Mouse (Mus musculus) spleen, embryonic (tissue): ENCODE results near the gene BC024978.

Source experiments
- CTCF ChIA-PET: fragments of 350-600 bp; sonication (Branson Sonifier 250); formaldehyde crosslinking; loops from one replicate; lab custom pipeline; 2022; lab: Charles Lee

The BC024978 gene

DNA sequence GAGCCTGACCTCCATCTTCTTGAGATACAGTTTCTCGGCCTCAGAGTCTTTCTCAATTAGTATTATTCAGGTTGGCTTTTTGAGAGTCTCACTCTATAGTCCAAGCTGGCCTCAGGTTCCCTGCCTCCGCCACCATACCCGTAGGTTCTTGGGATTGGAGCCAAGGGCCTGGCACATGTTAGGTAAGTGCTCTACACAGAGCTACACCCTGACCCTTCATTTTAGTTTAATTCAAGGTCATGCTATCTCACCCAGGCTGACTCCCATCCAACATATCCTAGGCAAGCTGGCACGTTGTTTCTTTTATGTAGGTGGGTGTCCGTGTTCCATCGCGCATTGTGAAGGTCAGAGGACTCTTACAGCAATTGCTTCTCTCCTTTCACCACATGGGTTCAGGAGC, 20.7 kb upstream of the BC024978 start:
- CTCF ChIA-PET = no interaction called here

DNA sequence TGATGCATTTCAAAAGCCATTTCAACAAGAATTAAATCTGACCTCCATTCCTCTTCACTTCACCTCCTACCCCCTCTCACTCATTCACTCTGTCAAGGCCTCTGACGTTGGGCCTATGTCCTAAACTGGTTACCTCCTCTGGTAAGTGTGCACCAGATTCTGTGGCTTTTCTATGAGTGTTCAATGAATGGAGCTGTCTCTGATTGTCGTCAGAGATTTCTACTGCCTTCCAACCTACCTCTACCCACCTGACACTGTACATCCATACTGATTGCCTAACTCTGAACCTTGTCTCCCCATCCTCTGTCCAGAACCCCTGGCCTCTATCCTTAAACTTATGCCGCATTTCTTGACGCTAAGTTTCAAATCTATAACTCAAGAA, 17.6 kb upstream of the BC024978 start:
- CTCF ChIA-PET = interaction anchor here (0.6 to 0.9 kb wide), 3 partner anchors 12 to 262 kb away, joined by 3 to 4 read pairs (median 3); no protein-coding TSS in a partner anchor

DNA sequence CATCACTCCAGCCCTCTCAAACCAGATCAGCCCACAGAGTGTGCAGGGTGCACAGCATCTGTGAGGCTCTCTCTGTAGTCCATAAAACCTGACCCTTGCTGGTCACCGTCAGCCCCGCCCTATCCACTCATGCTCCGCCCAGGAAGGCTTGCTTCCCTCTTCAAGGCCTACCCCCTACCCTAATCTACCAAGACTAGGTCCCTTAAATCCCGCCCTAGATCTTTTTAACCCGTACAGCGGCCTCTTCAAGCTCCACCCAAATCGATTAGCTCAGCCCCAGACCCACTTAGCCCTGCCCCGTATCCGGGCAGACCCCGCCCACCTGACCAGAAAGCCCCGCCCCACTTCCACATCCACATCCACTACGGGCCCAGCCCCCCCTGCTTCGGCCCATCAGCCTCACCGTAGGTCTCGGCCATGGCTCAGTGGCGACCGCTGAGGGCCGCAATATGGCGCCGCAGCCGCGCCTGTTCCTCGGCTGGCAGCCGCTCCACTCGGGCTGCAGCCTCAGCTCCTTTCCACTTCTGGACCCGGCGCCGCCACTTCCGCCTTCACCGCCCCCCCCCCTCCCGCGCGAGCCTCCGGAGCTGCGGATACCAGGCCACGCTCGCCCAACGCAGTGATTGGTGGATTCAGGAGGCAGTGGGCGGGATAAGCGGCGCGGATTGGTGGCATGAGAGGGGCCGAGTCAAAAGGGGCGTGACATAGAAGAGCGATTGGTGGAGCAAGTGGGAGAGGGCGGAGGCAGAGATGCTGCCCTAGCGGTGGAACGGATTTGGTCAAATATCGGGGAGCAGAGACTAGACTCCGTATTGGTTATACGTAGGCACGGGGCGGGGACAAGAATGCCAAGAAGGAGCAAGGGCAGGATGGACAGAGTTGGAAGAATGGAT, 17.0 kb upstream of the BC024978 start, which contains the start of gene Rab4b:
Gene Rab4b, minus strand, starts transcription at position 573 of the 893 bp plus-strand sequence.
- CTCF ChIA-PET = interaction anchor here (0.7 to 2.2 kb wide), 3 partner anchors 11 to 991 kb away, joined by 4 to 7 read pairs (median 4); partner anchors contain the start of gene Fbl

DNA sequence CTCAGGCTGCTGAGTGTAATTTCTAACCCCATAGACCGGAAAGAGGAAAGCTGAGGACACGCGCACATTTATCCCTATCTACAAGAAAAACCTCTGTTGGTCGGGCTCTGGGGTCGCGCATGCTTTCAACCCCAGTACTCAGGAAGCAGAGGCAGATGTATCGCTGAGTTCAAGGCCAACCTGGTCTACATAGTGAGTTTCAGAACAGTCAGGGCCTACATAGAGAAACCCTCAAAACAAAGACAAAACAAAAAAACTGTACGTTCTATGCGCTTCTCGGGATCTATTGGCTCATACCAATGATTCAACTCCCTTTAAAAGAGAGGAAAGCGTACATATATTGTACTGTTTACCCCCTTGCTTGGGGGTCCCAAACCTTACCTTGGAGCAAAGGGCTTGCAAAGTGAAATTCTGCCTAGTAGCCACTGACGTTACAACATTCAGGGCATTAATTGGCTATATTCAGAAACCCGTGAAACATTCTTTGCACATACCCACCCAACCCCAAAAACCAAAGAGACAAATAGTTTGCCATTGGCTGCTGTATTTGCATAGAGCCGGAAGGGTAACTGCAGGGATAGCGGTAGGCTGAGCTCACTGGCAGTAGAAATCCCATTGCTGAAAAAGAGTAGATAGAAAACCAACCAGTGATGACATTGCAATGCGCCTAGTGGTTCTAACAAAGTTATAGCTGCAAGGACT, 16.2 kb upstream of the BC024978 start:
- CTCF ChIA-PET = interaction anchor here (0.7 to 2.2 kb wide), 2 partner anchors 20 to 990 kb away, joined by 4 to 7 read pairs; partner anchors contain the start of gene Fbl

DNA sequence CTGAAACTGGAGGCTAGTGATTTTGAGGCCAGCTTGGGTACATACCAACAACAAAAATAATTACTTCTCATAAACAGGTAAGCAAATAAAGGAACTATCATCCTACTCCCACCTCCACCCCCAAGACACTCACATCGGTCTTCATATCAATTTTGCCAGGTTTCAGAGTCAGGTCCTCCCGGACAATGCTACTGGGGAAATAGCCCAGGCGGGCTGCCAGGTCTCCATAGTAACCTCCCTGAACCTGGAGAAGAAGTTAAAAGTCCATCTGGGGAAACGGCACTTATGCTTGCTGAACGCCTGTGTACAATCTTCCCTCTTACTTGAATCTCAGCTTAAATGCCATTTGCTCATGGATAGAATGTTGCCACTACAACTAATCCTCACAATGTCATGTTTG, 15.5 kb upstream of the BC024978 start:
- CTCF ChIA-PET = interaction anchor here (2.2 kb wide), 1 partner anchor 20 kb away, joined by 7 read pairs; no protein-coding TSS in a partner anchor

DNA sequence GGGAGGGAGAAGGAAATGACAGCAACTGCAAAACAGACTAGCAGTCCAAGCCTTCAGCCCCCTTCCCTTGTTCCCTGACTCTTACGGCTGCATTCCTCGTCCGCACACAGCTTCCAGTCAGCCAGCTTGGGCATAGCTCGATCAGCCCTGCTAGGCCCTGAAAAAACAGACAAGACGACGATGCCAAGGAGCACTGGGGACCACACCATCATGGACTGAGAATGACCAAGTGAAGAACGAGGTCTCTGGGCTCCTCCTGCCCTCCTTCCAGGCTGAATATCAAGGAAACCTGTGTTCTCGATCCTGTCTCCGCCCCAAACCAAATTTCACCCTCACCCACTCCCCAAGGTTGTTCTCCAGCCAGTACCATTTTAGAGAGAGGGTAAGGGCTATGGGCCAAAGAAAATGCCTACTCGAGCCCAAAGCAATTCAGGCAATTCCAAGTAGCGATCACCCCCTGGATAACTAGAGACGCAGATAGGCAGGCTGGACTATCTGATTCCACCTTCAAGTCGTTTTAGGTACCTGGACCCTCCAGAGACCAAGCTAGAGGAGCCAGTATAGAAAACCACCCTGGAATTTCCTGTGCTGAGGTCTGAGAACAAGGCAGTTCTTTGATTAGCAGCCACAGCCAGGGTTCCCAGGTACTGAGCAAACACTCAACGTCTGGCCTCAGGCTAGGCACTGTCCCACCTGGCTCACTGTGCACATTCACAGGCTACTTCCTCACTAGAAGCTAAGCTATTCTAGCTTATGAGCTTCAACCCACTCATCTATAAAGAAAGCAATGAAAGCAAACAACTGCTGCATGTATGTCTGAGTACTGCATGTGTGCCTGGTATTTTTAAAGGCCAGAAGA, 14.5 kb upstream of the BC024978 start, which contains the start of the genes Gm21983 and Mia:
Gene Gm21983, minus strand, starts transcription at position 250 of the 859 bp plus-strand sequence.
Gene Mia, minus strand, starts transcription at position 321 of the 859 bp plus-strand sequence.
- CTCF ChIA-PET = interaction anchor here (1.8 kb wide), 1 partner anchor 13 kb away, joined by 4 read pairs; no protein-coding TSS in a partner anchor

DNA sequence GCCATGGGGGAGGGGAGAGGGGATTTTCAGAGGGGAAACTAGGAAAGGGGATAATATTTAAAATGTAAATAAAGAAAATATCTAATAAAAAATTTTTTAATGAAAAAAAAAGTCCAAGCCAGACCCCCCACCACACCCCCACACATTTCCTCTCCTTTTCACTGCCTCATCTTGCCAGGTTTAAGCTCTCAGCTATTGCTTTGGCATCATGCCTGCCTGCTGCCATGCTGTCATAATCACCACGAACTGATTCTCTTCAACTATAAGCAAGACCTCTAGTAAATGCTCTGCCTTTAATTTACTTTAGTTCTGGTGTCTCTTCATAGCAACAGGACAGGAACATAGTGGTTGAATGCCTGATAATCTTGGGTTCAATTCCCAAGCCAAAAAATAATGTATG, 13.1 kb upstream of the BC024978 start:
- CTCF ChIA-PET = interaction anchor here (0.7 to 1.8 kb wide), 2 partner anchors 14 to 84 kb away, joined by 4 read pairs; no protein-coding TSS in a partner anchor

DNA sequence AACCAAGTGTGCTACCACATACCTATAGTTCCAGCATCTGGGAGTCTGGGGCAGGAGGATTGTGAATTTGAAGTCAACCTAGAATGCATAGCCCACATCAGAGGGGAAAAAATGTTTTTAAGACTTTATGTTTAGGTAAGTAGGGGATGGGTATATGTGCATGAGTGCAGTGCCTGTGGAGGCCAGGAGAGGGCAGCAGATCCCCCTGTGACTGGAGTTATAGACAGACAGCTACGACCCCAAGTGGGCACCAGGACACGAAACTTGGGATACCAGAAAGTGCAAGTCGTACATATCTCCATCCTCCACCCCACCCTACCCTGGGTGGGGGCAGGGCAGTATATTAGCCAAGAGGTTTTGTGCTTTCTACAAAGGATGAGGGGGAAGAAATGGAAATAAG, 10.6 kb upstream of the BC024978 start:
- CTCF ChIA-PET = no interaction called here

DNA sequence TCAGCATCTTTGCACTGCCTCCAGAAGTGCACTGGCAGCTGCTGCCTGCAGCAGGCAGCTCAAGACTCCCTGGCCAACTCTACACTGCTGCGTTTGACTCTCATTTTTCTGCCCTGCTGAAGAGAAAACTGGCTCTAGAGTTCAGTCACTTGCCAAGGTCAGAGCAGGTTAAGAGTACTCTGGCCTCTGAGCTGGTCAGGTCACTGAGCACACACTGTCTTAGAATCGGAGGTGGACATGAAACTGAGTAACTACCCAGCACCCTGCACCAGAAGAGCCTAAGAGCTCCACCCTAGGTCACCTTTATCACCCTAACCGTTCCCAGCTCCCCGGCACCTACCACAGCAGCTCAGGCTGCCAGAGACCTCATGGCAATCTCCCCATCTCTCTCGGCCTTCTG, 9.6 kb upstream of the BC024978 start:
- CTCF ChIA-PET = interaction anchor here (0.6 kb wide), 1 partner anchor 11 kb away, joined by 3 read pairs; no protein-coding TSS in a partner anchor

DNA sequence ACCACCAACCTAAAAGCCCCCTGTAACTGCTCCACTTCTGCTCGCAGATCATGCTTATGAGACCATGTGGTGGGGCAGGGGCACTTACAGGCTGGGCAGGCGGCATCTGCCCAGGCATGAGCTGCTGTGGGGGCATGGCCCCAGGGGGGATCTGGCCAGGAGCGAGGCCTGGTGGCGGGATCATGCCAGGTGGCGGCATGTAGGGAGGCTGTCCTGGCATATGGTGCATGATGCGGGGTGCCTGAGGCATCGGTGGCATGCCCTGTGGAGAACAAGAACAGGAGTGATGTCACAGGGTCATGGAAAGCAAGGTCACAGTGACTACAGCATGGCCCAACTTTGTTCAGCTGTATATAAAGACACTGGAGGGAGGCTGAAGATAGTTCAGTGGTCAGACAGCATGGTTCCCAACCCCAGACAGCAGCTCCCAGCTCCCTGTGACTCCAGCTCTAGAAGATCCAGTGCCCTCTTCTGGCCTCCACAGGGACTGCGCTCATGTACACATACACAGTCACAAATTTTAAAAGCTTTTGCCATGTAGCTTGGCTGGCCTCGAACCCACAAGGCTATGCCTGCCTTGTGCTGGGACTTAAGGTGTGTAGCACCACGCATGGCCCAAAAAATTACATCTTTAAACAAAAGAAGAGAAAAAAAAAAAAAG, 6.2 kb upstream of the BC024978 start:
- CTCF ChIA-PET = interaction anchor here (1.2 kb wide), 1 partner anchor 11 kb away, joined by 4 read pairs; no protein-coding TSS in a partner anchor

DNA sequence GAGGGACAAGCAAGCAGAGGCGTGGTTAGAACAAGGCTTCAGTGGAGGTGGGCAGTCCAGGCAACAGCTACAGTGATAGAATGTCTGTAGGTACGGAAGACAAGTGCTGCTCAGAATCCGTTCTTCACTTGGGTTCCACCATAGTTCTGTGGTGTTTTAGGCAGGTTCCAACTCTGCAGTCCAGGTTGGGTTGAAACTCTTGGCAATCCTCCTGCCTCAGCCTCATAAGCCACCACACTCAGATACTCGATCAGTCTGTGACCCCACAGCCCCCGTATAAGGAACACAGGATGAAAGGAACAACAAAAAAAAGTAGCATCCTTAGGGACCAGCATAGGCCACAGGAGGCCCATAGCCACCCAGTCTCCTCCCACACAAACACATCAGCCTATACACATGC, 3.1 kb upstream of the BC024978 start:
- CTCF ChIA-PET = no interaction called here

DNA sequence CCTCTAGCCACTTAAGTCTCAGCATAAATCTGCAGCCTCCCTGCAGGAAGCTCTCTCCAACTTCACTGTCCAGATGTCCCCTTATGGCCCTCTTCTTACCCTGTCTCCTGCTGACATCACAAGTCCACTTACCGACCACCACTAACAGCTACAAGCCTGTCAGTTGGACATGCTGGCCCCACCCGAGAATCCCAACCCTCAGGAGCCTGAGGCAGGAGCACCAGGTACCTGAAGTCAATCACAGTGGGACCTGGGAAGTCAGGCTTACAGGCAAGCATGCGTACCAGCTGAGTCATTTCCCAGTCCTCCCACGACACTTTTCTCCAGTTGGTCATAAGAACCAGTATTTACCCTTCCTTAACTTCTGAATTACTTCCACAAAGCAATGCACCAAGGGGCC, 1.9 kb upstream of the BC024978 start:
- CTCF ChIA-PET = no interaction called here

DNA sequence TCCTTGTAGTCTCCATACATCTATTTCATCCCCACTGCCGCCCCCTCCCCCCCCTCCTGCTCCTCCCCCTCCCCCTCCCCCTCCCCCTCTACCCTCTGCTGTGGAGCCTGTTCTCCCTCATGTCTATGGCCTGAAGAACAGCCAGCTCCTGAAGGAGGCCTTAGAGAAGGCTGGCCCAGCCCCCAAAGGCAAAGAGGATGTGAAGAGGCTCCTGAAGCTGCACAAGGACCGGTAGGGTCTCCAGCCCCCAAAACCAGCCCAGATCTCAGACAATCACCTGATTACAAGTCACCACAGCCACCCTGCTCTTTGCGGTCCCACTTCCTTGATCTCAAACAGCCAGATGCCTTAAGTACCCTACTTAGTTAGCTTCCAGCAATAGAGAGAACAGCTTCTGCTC, 1.6 kb downstream of the BC024978 start:
- CTCF ChIA-PET = interaction anchor here (0.5 kb wide), 1 partner anchor 11 kb away, joined by 3 read pairs; no protein-coding TSS in a partner anchor

DNA sequence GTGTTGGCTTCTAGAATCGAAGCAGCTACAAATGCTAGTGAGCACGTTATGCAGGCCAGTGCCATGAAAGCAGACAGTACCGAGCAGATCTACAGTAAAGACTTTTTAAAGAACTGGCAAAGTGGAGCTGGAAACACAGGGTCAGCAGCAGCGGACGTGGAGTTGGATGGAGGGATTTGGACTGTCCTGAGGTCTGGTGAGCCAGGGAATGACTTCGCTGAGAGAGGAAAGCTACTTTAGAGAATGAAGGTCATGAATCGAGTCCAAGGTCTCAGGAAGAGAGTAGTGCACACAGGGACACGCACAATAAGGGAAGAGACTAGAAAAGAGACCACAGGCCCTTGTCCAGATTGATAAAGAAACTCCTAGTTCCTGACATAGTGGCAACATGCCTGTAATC, 2.1 kb downstream of the BC024978 start:
- CTCF ChIA-PET = interaction anchor here (0.5 to 0.7 kb wide), 2 partner anchors 11 to 104 kb away, joined by 3 read pairs; no protein-coding TSS in a partner anchor

DNA sequence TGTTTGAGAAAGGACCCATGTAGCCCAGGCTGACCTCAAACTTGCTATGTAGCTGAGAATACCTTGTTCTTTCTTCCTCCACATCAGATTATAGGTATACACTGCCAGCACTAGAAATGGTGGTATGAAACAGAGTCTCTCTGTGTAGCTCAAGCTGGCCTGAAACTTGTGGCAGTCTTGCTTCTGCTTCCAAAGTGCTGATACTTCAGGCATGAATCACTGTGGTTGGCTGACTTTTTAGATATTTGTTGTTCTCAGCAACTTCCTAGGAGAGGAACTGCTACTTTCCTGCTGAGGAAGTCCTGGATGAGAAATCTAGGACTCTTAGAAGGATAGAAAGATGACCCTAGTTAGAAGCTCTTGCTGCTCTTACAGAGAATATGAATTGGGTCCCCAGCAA, 2.8 kb downstream of the BC024978 start:
- CTCF ChIA-PET = interaction anchor here (0.6 to 0.7 kb wide), 2 partner anchors 103 to 1195 kb away, joined by 3 read pairs; no protein-coding TSS in a partner anchor

DNA sequence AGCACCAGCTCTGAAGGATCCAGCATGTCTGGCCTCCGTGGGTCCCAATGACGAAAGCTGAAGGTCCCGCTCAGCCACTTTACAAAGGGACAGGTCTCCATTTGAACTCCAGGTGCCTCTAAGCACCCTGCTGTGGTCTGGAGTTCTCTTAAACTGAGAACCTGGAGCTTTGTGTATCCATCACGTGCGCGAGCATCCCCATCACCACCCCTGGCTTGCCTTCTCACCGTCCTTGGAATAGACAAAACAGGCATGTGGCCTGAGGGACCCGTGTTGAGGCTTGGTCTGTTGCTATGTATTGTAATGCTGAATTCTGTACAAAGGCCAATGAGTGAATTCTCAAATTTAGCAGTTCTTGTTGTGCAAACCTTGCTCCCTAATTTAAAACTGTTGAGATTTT, 3.2 kb downstream of the BC024978 start:
- CTCF ChIA-PET = interaction anchor here (0.6 to 1.0 kb wide), 2 partner anchors 139 to 1195 kb away, joined by 3 read pairs; partner anchors contain the start of gene Ltbp4

DNA sequence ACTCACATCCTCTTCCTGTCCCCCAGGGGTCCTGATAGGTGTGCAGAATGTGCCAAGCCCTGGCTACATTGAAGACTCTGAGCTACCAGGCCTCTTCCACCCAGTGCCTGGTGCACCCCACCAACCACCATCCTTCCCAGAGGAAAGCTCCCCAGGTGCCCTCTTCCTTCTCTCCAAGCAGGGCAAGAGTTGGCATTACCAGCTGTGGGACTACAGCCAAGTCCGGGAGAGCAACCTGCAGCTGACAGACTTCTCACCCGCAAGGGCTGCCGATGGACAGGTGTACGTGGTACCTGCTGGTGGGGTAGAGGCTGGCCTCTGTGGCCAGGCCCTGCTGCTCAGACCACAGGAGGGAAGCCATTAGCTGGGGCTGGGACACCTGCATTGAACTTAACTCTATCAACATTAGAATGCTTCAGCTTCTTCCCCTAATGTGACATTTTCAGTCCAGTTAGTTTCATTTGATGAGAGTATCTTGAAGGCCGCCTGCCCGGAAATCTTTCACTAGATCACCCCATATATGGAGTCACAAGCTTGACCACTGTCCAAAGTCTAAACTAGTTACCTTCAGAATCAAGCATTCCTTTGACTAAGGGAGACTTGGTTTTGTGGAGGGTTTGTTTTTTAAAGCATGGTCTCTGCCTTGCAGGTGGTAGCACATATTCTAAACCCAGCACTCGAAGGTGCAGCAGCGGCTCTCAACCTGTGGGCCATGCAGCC, 8.3 kb downstream of the BC024978 start:
- CTCF ChIA-PET = interaction anchor here (1.5 kb wide), 1 partner anchor 45 kb away, joined by 4 read pairs; no protein-coding TSS in a partner anchor

DNA sequence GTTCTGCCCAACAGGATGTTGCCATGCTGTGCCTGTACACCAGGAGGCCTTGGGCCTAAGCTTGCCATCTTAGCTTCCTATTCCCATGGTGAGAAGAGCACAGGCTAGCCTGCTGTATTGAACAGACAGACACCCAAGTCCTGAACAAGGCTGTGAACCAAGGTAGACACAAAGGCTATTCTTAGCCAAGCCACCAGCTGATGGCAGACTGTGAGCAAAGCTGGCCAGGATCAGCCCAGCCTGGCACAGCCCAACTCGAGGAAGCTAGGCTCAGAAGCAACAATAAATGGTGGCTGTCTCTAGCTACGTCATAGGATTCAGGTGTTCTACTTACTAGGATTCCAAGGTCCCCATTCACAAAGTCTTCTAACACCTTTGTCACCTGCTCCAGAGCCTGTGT, 17.0 kb downstream of the BC024978 start:
- CTCF ChIA-PET = no interaction called here

DNA sequence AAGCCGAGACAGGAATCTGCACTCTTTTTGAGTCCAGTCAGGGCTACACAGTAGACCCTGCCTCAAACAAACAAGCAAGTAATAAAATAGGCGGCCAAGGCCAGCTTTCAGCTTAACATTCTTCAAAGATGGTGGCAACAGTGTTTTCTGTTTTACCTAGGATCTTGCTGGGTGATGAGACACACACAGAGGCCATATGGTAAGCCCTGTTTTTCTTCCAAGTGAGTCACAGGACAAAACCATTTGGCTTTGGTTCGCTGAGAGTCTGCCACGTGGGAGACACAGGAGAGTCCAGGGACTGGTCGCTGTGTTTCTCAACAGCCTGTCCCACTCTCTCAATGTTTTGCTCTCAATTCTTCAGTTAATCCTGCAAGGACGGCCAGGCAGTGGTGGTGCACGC, 23.0 kb downstream of the BC024978 start:
- CTCF ChIA-PET = no interaction called here
